Mouse (Mus musculus): ENCODE results near the gene Klf16. TPM values are rescaled to one million over a fixed set of nuclear protein-coding genes. Genes with fewer than 3 reads are reported as not detected.

Gene Klf16
- 5.7 and 7.0 TPM in 2 replicates for total RNA-seq (2023)

GRCm38 (mm10) chr10:80577195-80578130, at the start of gene Klf16:
Gene Klf16 (minus strand): TSS chr10:80577321.

GRCm38 (mm10) chr10:80622661-80623456, 45.7 kb upstream of the Klf16 start, which contains the start of gene Csnk1g2:
Gene Csnk1g2 (plus strand): TSS chr10:80622838.

GRCm38 (mm10) chr10:80605721-80606120, 28.6 kb upstream of the Klf16 start, which contains the start of gene Gm49322:
Gene Gm49322 (plus strand): TSS chr10:80606021.

GRCm38 (mm10) chr10:80602698-80603325, 25.7 kb upstream of the Klf16 start, which contains the start of the genes Scamp4 and Adat3:
Gene Scamp4 (plus strand): TSS chr10:80602872.
Gene Adat3 (plus strand): TSS chr10:80602880.

GRCm38 (mm10) chr10:80589879-80590854, 13.0 kb upstream of the Klf16 start, which contains the start of gene Abhd17a:
Gene Abhd17a (minus strand): TSS chr10:80590341.

DNA sequence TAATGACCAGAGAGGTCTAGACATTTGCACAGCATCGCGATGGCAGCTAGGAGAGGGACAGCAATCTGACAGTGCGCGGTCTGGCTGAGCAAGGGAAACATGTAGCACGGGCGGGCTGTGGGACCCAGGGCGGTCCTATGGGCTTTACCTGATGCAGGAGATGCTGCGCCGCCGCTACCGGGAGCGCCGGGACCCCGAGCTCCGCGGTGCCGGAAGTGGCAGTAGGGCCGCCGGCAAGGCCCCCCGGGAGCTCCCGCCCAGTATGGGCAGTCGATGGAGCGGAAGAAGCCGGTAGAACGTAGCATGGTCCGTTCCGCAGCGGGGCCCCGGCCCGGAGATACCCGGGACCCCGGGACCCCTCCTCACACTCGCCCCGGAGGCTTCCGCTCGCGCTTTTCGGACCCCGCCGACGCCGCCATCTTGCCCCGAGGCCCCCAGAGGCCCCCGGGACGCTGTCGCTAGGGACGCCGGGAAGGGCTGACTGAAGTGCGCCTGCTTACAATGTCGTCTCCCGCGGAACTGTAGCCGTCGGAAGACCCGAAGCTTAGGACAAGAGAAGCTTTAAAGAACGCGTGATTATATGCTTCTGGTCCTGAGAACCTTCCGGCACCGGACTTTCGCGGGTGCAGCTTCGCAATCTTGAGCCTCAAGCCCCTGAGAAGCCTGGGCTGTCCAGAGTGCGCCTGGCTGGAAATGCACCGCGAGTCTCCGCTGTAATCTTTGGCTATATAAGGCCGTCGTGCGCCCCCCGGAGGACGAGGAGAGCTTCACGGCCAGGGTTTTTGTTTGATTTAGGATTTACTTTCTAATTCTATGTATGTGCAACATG, 15.8 kb downstream of the Klf16 start, which contains the start of gene Rexo1:
Rexo1 (minus strand) TSS at position 445 of the 829 bp plus-strand sequence.

GRCm38 (mm10) chr10:80538710-80539394, 38.3 kb downstream of the Klf16 start, which contains the start of gene Atp8b3:
Gene Atp8b3 (minus strand): TSS chr10:80539124.

Other genes with a start within 250 kb of the Klf16 start
- gene Pcsk4, start 247.8 kb downstream of the Klf16 start, total RNA-seq (2023), result not detected in 2 replicates
- 0.44 and 0.54 TPM in 2 replicates for gene Reep6, start 247.4 kb downstream of the Klf16 start, total RNA-seq (2023)
- gene Adamtsl5, start 228.9 kb downstream of the Klf16 start, total RNA-seq (2023), result not detected in 2 replicates
- not detected in 2 replicates for gene Plk5, start 220.9 kb downstream of the Klf16 start, total RNA-seq (2023)
- 1.9 and 2.6 TPM in 2 replicates for gene Mex3d, start 189.7 kb downstream of the Klf16 start, total RNA-seq (2023)
- gene Mbd3, start 177.8 kb downstream of the Klf16 start, total RNA-seq (2023), result 30.1 and 33.3 TPM in 2 replicates
- gene Uqcr11, start 170.5 kb downstream of the Klf16 start, total RNA-seq (2023), result 68.5 and 72.8 TPM in 2 replicates
- gene Tcf3, start 143.7 kb downstream of the Klf16 start, total RNA-seq (2023), result 40.0 and 42.1 TPM in 2 replicates
- gene Onecut3, start 82.5 kb downstream of the Klf16 start, total RNA-seq (2023), result not detected in 2 replicates
- gene Atp8b3, start 38.2 kb downstream of the Klf16 start, total RNA-seq (2023), result not detected in 2 replicates
- gene Rexo1, start 15.8 kb downstream of the Klf16 start, total RNA-seq (2023), result 87.8 and 112 TPM in 2 replicates
- gene Abhd17a, start 13.0 kb upstream of the Klf16 start, total RNA-seq (2023), result 34.9 and 41.1 TPM in 2 replicates
- 6.9 and 8.2 TPM in 2 replicates for gene Scamp4, start 25.6 kb upstream of the Klf16 start, total RNA-seq (2023)
- 0.98 and 2.0 TPM in 2 replicates for gene Adat3, start 25.6 kb upstream of the Klf16 start, total RNA-seq (2023)
- 0.77 and 0.98 TPM in 2 replicates for gene Gm49322, start 28.7 kb upstream of the Klf16 start, total RNA-seq (2023)
- 101 and 129 TPM in 2 replicates for gene Csnk1g2, start 45.5 kb upstream of the Klf16 start, total RNA-seq (2023)
- 12.4 and 15.2 TPM in 2 replicates for gene Btbd2, start 79.8 kb upstream of the Klf16 start, total RNA-seq (2023)
- 181 and 193 TPM in 2 replicates for gene Mknk2, start 100.8 kb upstream of the Klf16 start, total RNA-seq (2023)
- 140 and 155 TPM in 2 replicates for gene Mob3a, start 124.7 kb upstream of the Klf16 start, total RNA-seq (2023)
- 8.4 and 14.1 TPM in 2 replicates for gene Izumo4, start 124.9 kb upstream of the Klf16 start, total RNA-seq (2023)
- gene Ap3d1, start 164.9 kb upstream of the Klf16 start, total RNA-seq (2023), result 99.7 and 123 TPM in 2 replicates
- 21.3 and 32.2 TPM in 2 replicates for gene Dot1l, start 177.9 kb upstream of the Klf16 start, total RNA-seq (2023)
- 39.7 and 47.3 TPM in 2 replicates for gene Sf3a2, start 220.9 kb upstream of the Klf16 start, total RNA-seq (2023)
- gene Plekhj1, start 221.3 kb upstream of the Klf16 start, total RNA-seq (2023), result 62.9 and 84.6 TPM in 2 replicates
- gene Amh, start 227.9 kb upstream of the Klf16 start, total RNA-seq (2023), result 0.77 and 1.2 TPM in 2 replicates
- not detected in 2 replicates for gene Jsrp1, start 236.2 kb upstream of the Klf16 start, total RNA-seq (2023)
- gene Oaz1, start 249.3 kb upstream of the Klf16 start, total RNA-seq (2023), result 506 and 673 TPM in 2 replicates